Mouse (Mus musculus): ENCODE results near the gene Aifm3. TPM values are rescaled to one million over a fixed set of nuclear protein-coding genes. Genes with fewer than 3 reads are reported as not detected.

Aifm3 gene
- polyA plus RNA-seq, 1 experiment, result 0.23 TPM

DNA sequence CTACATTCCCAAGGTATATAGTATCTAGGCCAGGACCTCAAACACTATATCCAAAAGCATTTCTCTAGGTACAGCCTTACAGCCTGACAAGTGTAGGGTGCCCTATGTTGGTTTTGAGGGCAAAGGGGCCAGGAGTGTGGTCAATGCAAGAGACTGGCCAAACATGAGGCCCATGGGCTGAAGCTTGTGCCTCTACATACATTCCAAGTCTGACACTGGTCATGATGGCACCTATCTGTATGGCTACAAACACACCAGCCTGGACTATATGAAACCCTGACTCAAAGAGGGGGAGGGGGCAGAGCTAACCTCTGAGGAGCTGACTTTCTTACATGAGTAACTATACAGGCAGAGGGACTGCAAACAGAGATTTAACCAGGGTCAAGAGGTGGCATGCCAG lies 38.2 kb downstream of the Aifm3 start:
- H3K27ac ChIP-seq (ENCODE audit: insufficient read depth, low read length), result no peak overlapping the region
- H3K4me1 ChIP-seq (ENCODE audit: control insufficient read depth, insufficient read depth, insufficient read length), result peaks cover 7% of the 10 kb centered on the region
- H3K4me3 ChIP-seq (ENCODE audit: extremely low read depth, insufficient read depth, insufficient read length), result no peak overlapping the region
- no peaks in the 10 kb centered on the region; the same call in 1 of the 2 replicates for H3K27me3 ChIP-seq (ENCODE audit: control insufficient read depth, insufficient read depth, low read length)
- peaks cover 29% of the 10 kb centered on the region for H3K36me3 ChIP-seq (ENCODE audit: control insufficient read depth, insufficient read depth, low read length)
- no peak for TF ChIP-seq POLR2A (IDR thresholded peaks at IDR 0.05; ENCODE audit: low read depth, low read length)
- no peak for TF ChIP-seq CTCF (IDR thresholded peaks at IDR 0.05; ENCODE audit: extremely low read depth, insufficient read depth, insufficient read length, insufficient replicate concordance)
- no peak for DNase-seq (ENCODE audit: low read depth in 1 of 2, low spot score in 2 of 2)

DNA sequence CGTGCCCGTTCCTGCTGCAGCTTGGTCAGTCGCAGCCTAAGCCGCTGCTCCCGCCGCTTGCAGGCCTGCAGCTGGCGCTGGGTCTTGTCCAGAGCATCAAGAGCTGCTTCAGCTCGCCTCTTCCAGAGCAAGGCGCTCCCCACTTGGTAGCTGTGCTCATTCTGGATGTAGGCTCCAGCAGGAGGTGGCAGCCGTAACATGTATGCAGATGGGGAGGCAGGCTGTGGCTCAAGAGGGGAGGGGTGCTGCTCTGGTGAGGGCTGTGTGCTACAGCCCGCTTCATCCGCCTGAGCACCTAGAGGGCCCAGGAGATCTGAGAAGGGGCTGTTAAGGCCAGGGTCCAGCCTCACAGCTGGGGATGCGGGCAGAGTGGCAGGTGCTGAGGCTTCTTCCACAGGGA lies 38.9 kb downstream of the Aifm3 start:
- DNase-seq (ENCODE audit: low read depth in 1 of 2, low spot score in 2 of 2), result no peak
- Histone ChIP-seq H3K27ac (ENCODE audit: insufficient read depth, low read length) (no peak overlapping the region), H3K4me1 (ENCODE audit: control insufficient read depth, insufficient read depth, insufficient read length) (peaks cover 7% of the 10 kb centered on the region), H3K27me3 (ENCODE audit: control insufficient read depth, insufficient read depth, low read length) (no peaks in the 10 kb centered on the region; the same call in 1 of the 2 replicates), H3K4me3 (ENCODE audit: extremely low read depth, insufficient read depth, insufficient read length) (no peak overlapping the region), H3K36me3 (ENCODE audit: control insufficient read depth, insufficient read depth, low read length) (peaks cover 27% of the 10 kb centered on the region)
- WGBS, result 96% methylated on average over 13 of the region's 13 CpGs
- TF ChIP-seq POLR2A (IDR thresholded peaks at IDR 0.05; ENCODE audit: low read depth, low read length) (no peak), CTCF (IDR thresholded peaks at IDR 0.05; ENCODE audit: extremely low read depth, insufficient read depth, insufficient read length, insufficient replicate concordance) (no peak)

DNA sequence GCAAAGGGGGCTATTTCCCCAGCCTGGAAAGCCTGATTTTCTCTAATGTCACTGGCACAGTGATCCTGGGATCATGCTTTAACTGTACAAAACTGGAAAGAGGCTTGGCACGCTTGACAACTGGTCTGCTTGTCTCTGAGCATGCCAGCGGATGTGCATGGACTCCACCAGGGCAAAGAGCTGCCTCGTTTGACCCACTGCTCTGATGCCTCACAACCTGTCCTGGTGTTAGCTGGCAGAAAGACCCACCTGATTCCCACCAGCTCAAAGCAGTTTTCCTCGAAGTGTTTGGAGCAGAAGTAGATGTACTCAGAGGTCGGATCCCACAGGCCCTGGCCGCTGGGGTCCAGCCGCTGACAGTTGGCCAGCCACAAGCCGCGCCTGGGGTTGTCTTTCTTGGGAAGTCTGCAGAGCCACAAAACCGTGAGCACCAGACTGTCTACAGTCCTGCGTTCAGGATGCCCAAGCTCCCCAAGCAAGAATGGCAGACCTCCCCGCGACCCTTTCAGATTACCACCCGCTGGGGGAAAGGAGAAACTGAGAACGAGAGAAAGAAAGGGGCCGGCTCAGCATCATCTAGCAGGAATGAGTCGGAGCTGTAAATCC lies 40.7 kb downstream of the Aifm3 start:
- WGBS, result 10% methylated on average over 17 of the region's 17 CpGs
- peak overlapping the region; percentile 86 for H3K4me3 ChIP-seq (ENCODE audit: extremely low read depth, insufficient read depth, insufficient read length)
- H3K36me3 ChIP-seq (ENCODE audit: control insufficient read depth, insufficient read depth, low read length), result peaks cover 23% of the 10 kb centered on the region
- peaks cover 7% of the 10 kb centered on the region for H3K4me1 ChIP-seq (ENCODE audit: control insufficient read depth, insufficient read depth, insufficient read length)
- H3K27me3 ChIP-seq (ENCODE audit: control insufficient read depth, insufficient read depth, low read length), result no peaks in the 10 kb centered on the region; the same call in 1 of the 2 replicates
- peak overlapping the region; percentile 94 for H3K27ac ChIP-seq (ENCODE audit: insufficient read depth, low read length)
- DNase-seq (ENCODE audit: low read depth in 1 of 2, low spot score in 2 of 2), result no peak
- TF ChIP-seq POLR2A (IDR thresholded peaks at IDR 0.05; ENCODE audit: low read depth, low read length), result no peak
- TF ChIP-seq CTCF (IDR thresholded peaks at IDR 0.05; ENCODE audit: extremely low read depth, insufficient read depth, insufficient read length, insufficient replicate concordance), result no peak

DNA sequence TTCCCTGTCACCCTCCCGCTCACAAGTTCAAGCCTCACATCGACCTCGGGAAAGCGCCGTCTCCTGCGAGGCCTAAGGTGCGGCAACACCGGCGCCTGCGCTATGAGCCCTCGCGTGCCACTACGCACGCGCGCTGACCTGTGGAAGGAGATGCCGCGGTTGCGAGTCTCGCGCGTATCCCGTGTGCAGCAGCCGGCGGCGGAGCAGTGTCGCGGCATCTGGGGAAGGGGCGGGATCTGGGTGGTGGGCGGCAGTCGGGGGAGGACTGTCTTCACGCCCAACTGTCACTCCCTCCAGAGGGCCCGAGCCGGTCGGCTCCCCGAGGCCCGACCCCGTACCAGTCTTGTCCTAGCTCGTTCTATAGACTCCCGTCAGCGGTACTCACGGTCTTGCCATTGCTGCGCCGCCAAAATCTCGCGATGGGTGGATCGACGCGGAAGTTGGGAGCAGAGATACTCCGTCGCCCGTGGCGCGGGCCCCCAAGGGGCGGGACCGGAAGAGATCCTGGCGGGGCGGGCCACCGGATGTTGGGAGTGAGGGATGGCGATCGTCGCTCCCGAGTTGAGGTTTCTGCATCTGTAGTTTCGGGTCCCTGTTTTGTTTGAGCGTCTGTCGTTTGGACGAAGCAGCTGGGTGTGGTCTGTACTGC lies 41.4 kb downstream of the Aifm3 start, which contains the start of gene Thap7:
Gene Thap7 (minus strand): TSS at position 497 of the 649 bp plus-strand sequence.
- peak; percentile 93 to 95 for DNase-seq (ENCODE audit: low read depth in 1 of 2, low spot score in 2 of 2)
- peak within 1 kb of the TSS; percentile 86 for H3K4me3 ChIP-seq (ENCODE audit: extremely low read depth, insufficient read depth, insufficient read length)
- H3K36me3 ChIP-seq (ENCODE audit: control insufficient read depth, insufficient read depth, low read length), result peaks cover 20% of the 10 kb centered on the region
- WGBS, result under 1% methylated on average over 67 of the region's 67 CpGs
- H3K4me1 ChIP-seq (ENCODE audit: control insufficient read depth, insufficient read depth, insufficient read length), result peaks cover 7% of the 10 kb centered on the region
- no peaks in the 10 kb centered on the region; the same call in 1 of the 2 replicates for H3K27me3 ChIP-seq (ENCODE audit: control insufficient read depth, insufficient read depth, low read length)
- TF ChIP-seq POLR2A (IDR thresholded peaks at IDR 0.05; ENCODE audit: low read depth, low read length), result peak; percentile 72
- no peak for TF ChIP-seq CTCF (IDR thresholded peaks at IDR 0.05; ENCODE audit: extremely low read depth, insufficient read depth, insufficient read length, insufficient replicate concordance)
- H3K27ac ChIP-seq (ENCODE audit: insufficient read depth, low read length), result peak within 1 kb of the TSS; percentile 94

DNA sequence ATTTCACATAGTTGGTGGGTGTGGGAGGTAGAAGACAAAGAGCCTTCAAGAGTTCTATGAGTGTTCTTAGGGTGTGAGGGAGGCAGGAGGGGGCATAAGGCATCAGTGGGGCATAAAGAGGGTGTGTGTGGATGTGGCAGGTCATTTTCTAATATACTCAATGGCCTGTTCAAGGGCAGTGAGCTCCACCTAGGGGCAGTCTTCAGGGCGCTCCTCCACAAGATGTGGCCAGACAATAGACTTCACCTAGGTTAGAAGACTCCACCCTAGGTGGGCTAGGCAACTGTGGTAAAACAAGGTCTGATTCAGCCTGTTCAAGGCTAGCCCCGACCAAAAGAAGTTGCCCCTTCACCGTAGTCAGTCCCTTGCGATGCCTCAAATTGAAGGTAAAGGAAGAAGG lies 42.9 kb downstream of the Aifm3 start:
- Histone ChIP-seq H3K4me1 (ENCODE audit: control insufficient read depth, insufficient read depth, insufficient read length) (peaks cover 7% of the 10 kb centered on the region), H3K36me3 (ENCODE audit: control insufficient read depth, insufficient read depth, low read length) (peaks cover 12% of the 10 kb centered on the region), H3K27me3 (ENCODE audit: control insufficient read depth, insufficient read depth, low read length) (no peaks in the 10 kb centered on the region; the same call in 1 of the 2 replicates), H3K4me3 (ENCODE audit: extremely low read depth, insufficient read depth, insufficient read length) (no peak overlapping the region), H3K27ac (ENCODE audit: insufficient read depth, low read length) (no peak overlapping the region)
- TF ChIP-seq CTCF (IDR thresholded peaks at IDR 0.05; ENCODE audit: extremely low read depth, insufficient read depth, insufficient read length, insufficient replicate concordance), result peak; percentile 8; the same call in 1 of the 2 replicates
- TF ChIP-seq POLR2A (IDR thresholded peaks at IDR 0.05; ENCODE audit: low read depth, low read length), result no peak
- DNase-seq (ENCODE audit: low read depth in 1 of 2, low spot score in 2 of 2), result peak in 1 of 2 experiments; percentile 46
- 65% methylated on average over 4 of the region's 4 CpGs for WGBS

DNA sequence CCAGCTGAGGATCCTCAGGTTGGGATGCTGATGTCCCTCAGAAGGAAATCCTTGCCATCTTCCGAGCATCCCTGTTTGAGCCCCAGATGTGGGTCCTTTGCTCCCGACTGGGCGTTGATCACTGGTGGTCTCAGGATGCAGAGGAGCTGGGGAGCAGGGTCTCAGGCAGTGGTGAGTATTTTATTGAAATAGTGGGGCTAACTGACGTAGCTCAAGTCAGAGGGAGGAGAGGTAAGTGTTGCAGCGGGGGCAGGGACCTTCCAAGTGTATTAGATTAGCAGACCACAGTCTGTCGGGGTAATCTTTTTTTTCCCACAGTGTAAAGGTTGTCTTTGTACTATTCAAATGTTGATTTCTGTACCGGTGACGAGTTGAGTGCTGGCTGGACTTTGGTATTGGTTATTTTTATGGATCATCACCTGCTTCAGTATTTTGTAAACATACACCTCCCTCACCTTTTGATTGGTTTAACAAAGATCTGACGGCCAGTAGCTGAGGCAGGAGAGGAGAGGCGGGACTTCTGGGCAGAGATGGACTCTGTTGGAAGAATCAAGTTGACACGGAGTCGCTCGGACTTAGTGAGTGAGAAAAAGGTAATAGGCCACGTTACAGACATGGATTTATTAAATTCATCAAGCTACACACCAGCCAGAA lies 43.4 kb downstream of the Aifm3 start:
- no peak overlapping the region for H3K4me3 ChIP-seq (ENCODE audit: extremely low read depth, insufficient read depth, insufficient read length)
- no peak for DNase-seq (ENCODE audit: low read depth in 1 of 2, low spot score in 2 of 2)
- TF ChIP-seq POLR2A (IDR thresholded peaks at IDR 0.05; ENCODE audit: low read depth, low read length) (no peak), CTCF (IDR thresholded peaks at IDR 0.05; ENCODE audit: extremely low read depth, insufficient read depth, insufficient read length, insufficient replicate concordance) (no peak)
- H3K27ac ChIP-seq (ENCODE audit: insufficient read depth, low read length), result no peak overlapping the region
- peaks cover 7% of the 10 kb centered on the region for H3K4me1 ChIP-seq (ENCODE audit: control insufficient read depth, insufficient read depth, insufficient read length)
- H3K36me3 ChIP-seq (ENCODE audit: control insufficient read depth, insufficient read depth, low read length), result peaks cover 7% of the 10 kb centered on the region
- H3K27me3 ChIP-seq (ENCODE audit: control insufficient read depth, insufficient read depth, low read length), result no peaks in the 10 kb centered on the region; the same call in 1 of the 2 replicates
- WGBS, result 83% methylated on average over 14 of the region's 14 CpGs
